Mouse (Mus musculus) urinary bladder, postnatal 25 days (tissue): ENCODE results near the gene Srrm2.
"Not testable (repeated sequence)": the region's sequence is repeated elsewhere in the genome, so short reads cannot be mapped to it uniquely, and the experiment has no call there.

Experiments
- DNase-seq: peaks from one replicate; pipeline ENCODE4 v3.0.0; 2022; ENCODE audit warnings: low spot score

Gene Srrm2

DNA sequence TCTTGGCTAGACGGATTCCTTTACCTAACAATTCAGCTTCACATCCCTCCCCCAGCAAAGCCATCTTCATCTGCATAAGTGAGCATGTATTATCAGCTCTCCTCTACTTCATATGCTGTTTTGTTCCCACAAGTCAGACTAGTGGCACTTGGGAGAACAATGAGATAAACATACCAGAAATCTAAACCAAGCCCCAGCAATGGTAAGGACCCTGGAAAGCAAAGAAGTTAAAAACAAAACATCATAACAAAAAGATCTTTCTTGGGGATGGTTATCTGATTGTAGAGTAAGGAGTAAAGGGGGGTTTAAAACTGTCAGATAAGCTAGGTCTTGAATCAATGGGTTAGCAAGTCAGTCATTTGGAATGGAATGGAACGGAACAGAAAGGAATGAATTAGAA, 19.8 kb upstream of the Srrm2 start:
- DNase-seq, result no peak

- DNase-seq, result no peak
Observed at GRCm38 (mm10) chr17:23770896-23771283, 19.4 kb upstream of the Srrm2 start.

GRCm38 (mm10) chr17:23771284-23772218, 18.8 kb upstream of the Srrm2 start, which contains the start of gene Flywch1:
Flywch1 (minus strand) TSS chr17:23771602.
- peak; percentile 92 for DNase-seq

DNA sequence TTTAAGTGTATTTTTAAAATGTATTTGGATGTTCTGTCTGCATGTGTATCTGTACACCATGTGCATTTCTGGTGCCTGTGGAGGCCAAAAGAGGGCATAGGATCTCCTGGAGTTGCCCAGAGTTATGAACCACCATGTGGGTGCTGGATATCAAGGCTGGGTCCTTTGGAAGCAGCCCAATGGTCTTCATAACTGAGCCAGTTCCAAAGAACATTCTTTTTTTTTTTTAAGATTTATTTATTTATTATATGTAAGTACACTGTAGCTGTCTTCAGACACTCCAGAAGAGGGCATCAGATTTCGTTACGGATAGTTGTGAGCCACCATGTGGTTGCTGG, 18.1 kb upstream of the Srrm2 start:
- not testable (repeated sequence) for DNase-seq

- DNase-seq, result no peak
Observed at GRCm38 (mm10) chr17:23773676-23774075, 16.7 kb upstream of the Srrm2 start.

- peak; percentile 69 for DNase-seq
Observed at GRCm38 (mm10) chr17:23774090-23774489, 16.2 kb upstream of the Srrm2 start.

DNA sequence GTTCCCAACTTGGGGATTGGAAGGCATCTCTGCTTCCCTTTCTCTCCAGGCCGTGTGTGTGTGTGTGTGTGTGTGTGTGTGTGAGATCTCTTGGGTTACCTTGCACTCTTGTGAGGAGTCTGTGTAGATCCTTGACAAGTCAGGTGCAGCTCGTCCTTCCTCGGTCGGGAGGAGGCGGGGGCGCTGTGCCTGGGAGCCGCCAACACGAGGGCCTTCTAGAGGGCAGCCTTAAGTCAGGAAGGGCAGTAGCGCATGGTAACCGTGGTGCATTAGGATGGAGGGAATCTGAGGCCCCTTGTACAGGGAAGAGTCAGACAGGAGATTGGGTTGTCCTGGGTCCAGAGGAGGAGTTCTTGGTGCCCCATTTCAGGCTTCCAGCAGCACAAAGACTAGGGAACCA, 14.1 kb upstream of the Srrm2 start:
- DNase-seq, result no peak

DNA sequence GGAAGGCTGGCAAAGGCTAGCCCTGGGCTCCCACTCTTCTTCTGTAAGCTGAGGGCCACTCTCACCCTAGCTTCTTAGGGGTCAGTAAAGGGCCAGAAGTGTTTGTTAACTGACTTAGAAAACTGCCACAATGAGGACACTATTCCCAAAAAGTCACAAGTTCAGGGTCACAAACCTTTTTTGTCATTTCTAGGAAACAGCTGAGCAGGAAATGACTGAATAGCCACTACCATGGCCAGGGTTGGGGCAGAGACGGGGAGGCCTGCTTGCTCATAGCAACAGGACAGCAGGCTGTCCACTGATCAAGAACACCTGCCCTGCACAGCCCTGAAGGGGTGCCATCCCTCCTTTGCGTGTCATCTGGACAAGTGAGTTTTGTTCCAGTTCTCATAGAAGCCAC, 13.2 kb upstream of the Srrm2 start:
- DNase-seq, result no peak

GRCm38 (mm10) chr17:23778447-23778846, 11.9 kb upstream of the Srrm2 start:
- no peak for DNase-seq

GRCm38 (mm10) chr17:23783352-23783751, 7.0 kb upstream of the Srrm2 start:
- no peak for DNase-seq

DNA sequence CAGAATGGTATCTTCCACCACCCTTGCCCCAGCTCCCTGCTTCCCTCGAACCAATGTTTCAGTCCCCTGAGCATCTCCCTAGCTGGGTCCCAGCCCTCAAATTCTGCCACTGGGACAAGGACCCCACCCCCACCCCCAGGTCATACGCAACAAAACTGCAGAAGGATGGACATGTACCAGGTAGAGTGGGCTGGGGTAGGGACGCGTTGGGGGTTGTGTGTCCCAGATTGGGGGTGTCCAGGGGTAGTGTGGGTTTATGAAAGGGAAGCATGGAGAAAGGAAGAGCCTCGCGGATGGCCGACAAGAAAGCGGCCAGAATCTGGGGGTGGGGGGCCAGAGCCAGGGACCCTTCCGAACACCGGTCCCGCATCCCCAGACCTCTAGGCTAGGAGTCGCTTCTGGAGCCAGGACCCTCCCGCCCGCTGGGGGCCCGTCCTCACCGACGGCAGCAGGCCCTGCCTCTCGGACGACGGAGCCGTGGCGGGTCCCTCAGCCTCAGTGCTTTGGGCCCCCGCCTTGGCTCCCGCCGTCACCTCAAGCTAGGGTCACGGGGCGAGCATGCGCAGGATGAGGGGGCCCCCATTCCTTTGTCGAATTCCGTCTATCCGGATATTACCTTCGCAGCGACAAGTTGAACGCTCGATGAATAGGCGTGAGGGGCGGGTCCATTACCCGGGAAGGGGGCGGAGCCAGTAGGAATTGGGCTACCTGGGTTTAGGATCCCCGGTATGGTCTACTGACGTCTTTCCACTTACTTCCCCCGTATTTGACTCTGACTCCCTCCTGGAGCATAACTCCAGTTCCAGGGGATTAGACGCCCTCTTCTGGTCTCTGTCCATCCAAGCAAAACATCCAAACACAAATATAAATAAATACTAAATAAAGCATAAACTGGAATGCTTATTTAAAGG, 4.5 kb upstream of the Srrm2 start, which contains the start of gene Flywch2:
Flywch2 (minus strand) TSS at position 521 of the 911 bp plus-strand sequence.
- peak; percentile 70 for DNase-seq

DNA sequence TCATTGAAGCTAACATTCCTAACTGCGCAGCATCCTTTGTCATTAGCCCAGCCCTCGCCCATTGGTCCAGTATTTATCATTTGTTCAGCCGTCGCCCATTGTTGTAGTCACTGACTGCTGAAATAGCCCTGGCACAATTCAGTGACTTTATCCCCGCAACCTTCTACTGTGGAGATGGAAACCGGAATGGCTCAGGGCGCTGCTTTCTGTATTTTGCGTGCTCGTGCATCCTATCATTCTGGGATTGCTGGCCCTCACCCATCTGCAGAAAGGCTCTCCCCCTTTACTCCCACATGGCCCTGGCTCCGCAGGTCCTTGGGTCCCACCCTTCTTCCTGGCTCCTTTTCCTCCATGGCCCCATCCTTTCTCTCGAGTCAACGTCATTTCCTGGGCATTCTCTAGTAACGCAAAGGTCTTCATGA, 3.8 kb upstream of the Srrm2 start:
- DNase-seq, result no peak

GRCm38 (mm10) chr17:23788973-23789372, 1.4 kb upstream of the Srrm2 start:
- no peak for DNase-seq

DNA sequence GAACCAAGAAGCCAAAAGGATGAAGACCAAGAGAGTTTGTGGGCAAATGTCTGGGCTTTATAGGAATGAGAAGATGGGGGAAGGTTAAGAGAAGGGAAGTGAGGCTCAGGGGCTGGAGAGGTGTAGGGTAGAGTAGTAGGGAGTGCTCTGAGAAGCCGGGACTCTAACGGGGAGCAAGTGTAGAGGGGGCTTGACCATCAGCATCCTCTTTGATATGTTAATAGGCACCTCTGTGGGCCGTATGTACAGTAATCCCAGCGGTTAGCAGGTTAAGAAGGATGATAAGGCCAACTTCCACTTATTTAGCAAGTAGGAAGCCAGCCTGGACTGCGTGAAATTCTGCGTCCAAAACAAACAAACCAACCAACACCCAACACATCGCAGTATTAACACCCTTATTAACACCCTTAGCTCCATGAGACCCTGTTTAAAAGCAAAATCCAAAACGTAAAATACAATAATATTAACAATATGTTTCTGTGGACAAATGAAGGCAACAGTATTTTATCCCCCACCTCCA, 523 bp upstream of the Srrm2 start:
- DNase-seq, result no peak

DNA sequence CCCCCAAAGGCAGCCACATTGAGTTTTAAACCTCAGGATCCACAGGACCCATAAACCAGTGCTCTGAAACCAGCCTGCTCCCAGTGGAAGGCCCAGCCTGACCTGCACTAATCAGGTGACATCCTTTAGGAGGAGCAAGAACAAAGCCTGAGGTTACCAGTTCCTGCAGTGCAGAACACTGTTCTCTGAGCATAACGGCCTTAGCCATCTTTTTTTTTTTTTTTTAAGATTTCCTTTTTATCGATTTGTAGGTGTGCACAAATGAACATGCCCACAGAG, 686 bp downstream of the Srrm2 start:
- DNase-seq, result no peak

DNA sequence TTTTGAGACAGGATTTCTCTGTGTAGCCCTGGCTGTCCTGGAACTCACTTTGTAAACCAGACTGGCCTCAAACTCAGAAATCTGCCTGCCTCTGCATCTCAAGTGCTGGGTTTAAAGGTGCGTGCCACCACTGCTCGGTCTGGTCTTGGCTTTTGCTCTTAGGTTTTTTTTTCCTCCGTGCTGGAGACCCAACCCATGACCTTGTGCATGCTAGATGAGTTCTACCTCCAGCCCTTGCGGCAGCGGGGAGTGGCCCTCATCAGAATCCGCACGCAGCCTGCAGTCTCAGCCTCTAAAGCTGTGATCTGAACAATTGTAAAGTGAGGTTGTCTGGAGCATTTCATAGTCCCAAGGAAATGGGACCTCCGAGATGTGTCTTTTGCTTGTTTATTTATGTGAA, 5.0 kb downstream of the Srrm2 start:
- DNase-seq, result no peak

DNA sequence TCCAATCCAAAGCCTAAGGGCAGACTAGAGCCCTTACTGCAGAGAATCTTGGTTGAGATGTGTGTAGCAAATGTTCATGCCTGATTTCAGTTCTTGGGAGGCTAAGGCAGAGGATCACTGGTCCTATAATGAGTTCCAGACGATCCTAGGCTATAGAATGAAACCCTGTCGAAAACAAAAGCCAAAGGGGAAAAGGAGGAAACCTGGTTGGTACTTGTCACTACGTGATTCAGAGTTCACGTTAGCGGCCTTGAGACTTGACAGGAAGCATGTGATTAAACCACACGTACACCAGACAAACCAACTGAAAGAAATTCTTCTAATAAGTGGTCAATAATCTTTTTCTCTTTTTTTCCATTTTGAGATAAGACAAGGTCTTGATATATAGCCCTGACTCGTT, 7.0 kb downstream of the Srrm2 start:
- DNase-seq, result no peak

DNA sequence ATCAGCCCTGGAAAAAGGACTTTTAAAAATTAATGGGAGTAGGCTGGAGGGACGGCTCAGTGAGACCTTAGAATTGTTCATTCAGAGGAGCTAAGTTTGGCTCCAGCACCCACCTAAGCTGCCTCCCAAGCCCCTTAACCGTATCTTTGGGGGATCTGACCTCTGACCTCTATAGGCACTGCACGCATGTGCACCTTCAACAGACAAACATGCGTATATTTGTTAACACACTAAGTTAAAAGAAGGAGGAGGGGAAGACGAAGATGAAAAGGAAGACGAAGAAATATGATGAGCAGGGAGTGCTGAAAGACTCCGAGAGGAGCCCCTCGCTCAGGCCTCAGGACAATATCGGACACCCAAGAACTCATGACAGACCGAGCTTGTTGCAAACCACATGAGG, 11.3 kb downstream of the Srrm2 start:
- DNase-seq, result no peak

- DNase-seq, result peak; percentile 87
Observed at GRCm38 (mm10) chr17:23802746-23803365, 12.5 kb downstream of the Srrm2 start.

- DNase-seq, result peak; percentile 80
Observed at GRCm38 (mm10) chr17:23803366-23804041, 13.2 kb downstream of the Srrm2 start.

DNA sequence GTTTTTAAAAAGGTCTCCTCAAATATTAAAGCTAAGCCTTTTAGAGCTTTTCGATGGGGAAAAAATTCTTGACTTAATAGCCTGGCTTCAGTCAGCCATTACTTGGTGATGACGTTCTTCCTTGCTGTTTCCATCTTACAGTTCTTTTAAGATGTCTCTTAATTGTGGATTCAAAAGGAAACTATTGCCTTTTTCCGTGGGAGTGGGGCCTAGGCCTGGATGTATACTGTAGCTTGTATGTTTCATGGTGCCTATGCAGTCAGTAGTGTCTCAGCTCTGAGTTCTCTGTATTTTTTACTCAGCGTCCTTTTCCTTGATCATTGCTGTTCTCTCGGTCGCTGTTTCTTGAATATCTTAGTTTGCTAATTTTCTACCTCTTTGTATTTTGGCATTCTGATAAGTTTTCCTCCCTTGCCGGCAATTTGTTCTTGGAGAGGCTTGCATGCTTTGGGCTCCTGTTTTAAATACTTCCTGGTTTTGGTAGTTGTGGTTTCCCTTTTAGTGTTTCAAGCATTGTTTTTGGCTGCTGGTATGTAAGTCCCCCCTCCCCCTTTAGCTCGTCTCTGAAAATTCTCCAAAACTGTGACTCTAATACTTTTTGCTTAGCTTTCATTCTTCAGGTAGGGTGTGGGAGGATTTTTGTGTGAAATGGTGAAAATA, 14.2 kb downstream of the Srrm2 start:
- DNase-seq, result no peak
